Mouse (Mus musculus): ENCODE measurements around the gene Hddc3. TPM values are rescaled to one million over a fixed set of nuclear protein-coding genes. Genes with fewer than 3 reads are reported as not detected.

Hddc3 gene
- polyA plus RNA-seq (2015; fragmentation: Illumina TruSeq; extraction: RNeasy Lipid Tissue Mini Kit (QIAGEN cat#74804); ENCODE audit: insufficient read depth, low replicate concordance): 21.5 TPM

GRCm38 (mm10) chr7:80342858-80343257 is at the start of gene Hddc3:
TSS of gene Hddc3 (plus strand) at chr7:80343104.

DNA sequence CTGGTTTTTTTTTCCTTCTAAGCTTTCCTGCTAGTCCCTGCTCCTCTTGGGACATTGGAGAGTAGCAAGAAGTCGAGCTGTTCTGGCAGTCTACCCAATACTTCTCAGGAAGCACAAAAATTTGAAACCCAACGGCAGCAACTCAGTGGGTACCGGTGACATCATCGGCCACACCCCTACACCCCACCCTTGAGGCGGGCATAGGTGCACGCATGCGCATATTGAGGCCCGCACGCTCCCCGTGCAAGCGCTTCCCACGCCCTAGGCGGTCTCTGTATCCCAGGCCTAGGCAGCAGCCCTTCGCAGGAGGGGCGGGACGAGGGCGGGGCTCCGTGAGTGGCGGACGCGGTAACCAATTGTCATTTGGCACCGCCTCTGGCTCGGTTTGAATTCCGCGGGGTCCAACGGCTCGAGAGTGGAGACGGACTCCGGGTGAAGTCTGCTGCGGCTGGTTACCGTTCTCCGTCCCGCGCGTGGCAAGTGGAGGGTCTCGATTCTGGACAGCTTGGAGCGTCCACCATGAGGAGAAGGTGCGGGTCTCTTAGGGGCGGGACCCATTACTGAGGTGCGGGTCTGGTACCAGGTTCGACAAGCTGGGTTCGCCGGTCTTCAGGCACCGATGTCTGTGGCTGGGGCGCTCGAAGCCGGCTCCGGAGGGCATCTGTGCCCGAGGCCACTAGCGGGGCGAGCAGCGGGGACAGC is 48.7 kb upstream of the Hddc3 start, which contains the start of gene Prc1:
Gene Prc1, plus strand, starts transcription at position 389 of the 702 bp plus-strand sequence.

GRCm38 (mm10) chr7:80324043-80324815 is 18.7 kb upstream of the Hddc3 start, which contains the start of gene Rccd1:
TSS of gene Rccd1 (minus strand) at chr7:80324454.

DNA sequence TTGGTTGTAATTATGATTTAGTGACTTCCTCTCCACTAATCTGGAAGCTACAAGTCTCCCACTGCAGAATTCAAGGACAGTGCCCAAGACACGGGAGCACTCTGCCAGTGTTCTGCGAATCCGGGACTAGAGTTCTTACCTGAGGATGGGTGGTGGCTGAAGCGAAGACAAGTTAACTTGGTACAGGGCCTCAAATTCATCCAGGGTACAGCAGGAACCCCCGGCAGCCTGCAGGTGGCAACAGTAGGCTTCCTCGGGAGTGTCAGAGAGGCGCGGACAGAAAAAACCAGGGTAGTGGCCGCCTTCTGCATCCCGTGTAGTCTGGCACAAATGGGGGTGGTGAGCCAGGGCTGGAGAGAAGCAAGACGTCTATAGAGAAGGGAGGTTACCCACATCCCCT is 2.1 kb upstream of the Hddc3 start, which contains the start of gene Unc45a:
Gene Unc45a, minus strand, starts transcription at position 213 of the 400 bp plus-strand sequence.

DNA sequence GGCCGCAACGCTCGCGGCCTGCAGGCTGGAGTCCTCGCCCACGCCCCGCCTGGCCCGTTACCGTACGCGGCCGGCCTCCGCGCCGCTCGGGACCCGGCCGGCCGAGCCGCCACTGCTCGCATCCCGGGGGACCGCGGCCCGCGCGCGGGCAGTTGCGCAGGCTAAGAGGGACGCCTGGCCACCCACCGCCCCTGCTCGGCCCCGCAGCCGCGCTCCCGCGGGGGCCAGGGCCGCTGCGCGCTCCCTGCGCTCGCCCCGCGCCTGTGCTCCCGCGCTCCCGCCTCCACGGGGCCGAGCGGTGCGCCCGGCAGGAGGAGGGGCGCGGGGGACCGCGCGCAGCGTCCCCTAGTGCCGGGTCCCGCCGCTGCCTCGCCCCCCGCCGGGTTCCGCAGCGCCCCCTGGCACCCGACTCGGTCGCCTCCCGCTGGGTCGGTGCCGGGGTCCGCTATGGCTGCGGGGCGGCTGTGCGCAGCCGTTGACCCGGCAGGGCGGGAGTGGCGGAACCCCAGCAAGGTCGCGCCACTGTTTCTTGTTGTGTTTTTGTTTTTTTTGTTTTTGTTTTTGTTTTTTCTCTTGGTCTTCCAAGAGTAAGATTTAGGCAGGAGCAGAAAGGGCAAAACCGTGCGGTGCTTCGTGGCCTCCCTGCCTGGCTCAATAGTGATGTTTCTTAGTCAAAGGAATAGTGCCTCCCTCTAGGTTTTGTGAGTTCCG is 28.3 kb downstream of the Hddc3 start, which contains the start of gene Man2a2:
Gene Man2a2, minus strand, starts transcription at position 335 of the 711 bp plus-strand sequence.

DNA sequence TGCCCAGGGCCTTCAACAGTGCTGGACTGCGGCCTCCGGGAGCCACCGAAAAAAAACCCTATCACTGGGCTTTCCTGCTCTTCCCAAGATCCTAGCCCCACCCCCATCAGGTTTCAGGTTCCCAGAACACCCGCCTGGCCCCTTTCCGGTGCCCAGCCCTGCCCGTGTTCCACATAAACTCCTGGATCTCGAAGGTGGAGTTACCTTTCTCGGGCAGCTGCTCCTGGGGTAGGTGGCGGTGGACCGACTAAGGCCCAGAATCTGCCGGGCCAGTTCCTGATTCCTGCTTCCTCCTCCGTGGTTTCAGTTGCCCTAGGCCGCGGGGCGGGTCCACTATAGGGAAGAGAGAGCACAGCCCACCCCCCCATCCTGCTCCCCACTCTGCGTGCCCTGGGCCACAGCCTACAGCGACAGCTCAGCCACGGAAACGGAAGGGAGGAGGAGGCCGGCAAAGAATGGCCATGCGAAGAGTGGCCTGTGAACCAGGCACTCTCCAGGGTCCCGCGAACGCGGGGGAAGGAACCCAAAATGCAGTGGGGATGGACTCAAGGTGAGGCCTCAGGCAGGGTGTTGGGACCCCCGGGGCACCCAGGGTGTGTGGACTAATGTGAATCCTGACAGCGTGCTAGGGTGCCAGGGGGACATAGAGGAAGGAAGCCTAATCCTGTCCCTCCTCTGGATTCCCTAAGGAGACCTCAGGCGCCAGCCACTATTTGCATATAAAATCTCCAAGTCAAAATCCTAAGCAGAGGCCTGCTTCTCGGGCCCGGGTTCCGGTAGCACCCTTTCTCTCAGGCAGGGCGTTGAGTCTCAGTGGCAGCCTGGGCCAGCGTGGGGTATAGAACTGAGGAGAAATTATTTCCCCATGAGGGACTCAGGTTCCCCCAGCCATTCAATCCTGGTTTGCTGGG is 45.0 kb downstream of the Hddc3 start, which contains the start of gene Fes:
Gene Fes, minus strand, starts transcription at position 314 of the 911 bp plus-strand sequence.

Other genes with a start within 250 kb of the Hddc3 start
- 27.1 TPM for gene Idh2, start 227.7 kb upstream of the Hddc3 start, polyA plus RNA-seq (2015; fragmentation: Illumina TruSeq; extraction: RNeasy Lipid Tissue Mini Kit (QIAGEN cat#74804); ENCODE audit: insufficient read depth, low replicate concordance)
- gene Sema4b, start 156.3 kb upstream of the Hddc3 start, polyA plus RNA-seq (2015; fragmentation: Illumina TruSeq; extraction: RNeasy Lipid Tissue Mini Kit (QIAGEN cat#74804); ENCODE audit: insufficient read depth, low replicate concordance): 27.9 TPM
- 110 TPM for gene Cib1, start 110.3 kb upstream of the Hddc3 start, polyA plus RNA-seq (2015; fragmentation: Illumina TruSeq; extraction: RNeasy Lipid Tissue Mini Kit (QIAGEN cat#74804); ENCODE audit: insufficient read depth, low replicate concordance)
- 3.4 TPM for gene Gdpgp1, start 110.2 kb upstream of the Hddc3 start, polyA plus RNA-seq (2015; fragmentation: Illumina TruSeq; extraction: RNeasy Lipid Tissue Mini Kit (QIAGEN cat#74804); ENCODE audit: insufficient read depth, low replicate concordance)
- 0.23 TPM for gene Ttll13, start 96.7 kb upstream of the Hddc3 start, polyA plus RNA-seq (2015; fragmentation: Illumina TruSeq; extraction: RNeasy Lipid Tissue Mini Kit (QIAGEN cat#74804); ENCODE audit: insufficient read depth, low replicate concordance)
- 35.1 TPM for gene Ngrn, start 81.9 kb upstream of the Hddc3 start, polyA plus RNA-seq (2015; fragmentation: Illumina TruSeq; extraction: RNeasy Lipid Tissue Mini Kit (QIAGEN cat#74804); ENCODE audit: insufficient read depth, low replicate concordance)
- 18.0 TPM for gene Vps33b, start 73.5 kb upstream of the Hddc3 start, polyA plus RNA-seq (2015; fragmentation: Illumina TruSeq; extraction: RNeasy Lipid Tissue Mini Kit (QIAGEN cat#74804); ENCODE audit: insufficient read depth, low replicate concordance)
- 24.4 TPM for gene Prc1, start 48.7 kb upstream of the Hddc3 start, polyA plus RNA-seq (2015; fragmentation: Illumina TruSeq; extraction: RNeasy Lipid Tissue Mini Kit (QIAGEN cat#74804); ENCODE audit: insufficient read depth, low replicate concordance)
- gene Rccd1, start 18.6 kb upstream of the Hddc3 start, polyA plus RNA-seq (2015; fragmentation: Illumina TruSeq; extraction: RNeasy Lipid Tissue Mini Kit (QIAGEN cat#74804); ENCODE audit: insufficient read depth, low replicate concordance): 39.0 TPM
- 16.0 TPM for gene Unc45a, start 2.1 kb upstream of the Hddc3 start, polyA plus RNA-seq (2015; fragmentation: Illumina TruSeq; extraction: RNeasy Lipid Tissue Mini Kit (QIAGEN cat#74804); ENCODE audit: insufficient read depth, low replicate concordance)
- gene Man2a2, start 28.3 kb downstream of the Hddc3 start, polyA plus RNA-seq (2015; fragmentation: Illumina TruSeq; extraction: RNeasy Lipid Tissue Mini Kit (QIAGEN cat#74804); ENCODE audit: insufficient read depth, low replicate concordance): 42.3 TPM
- 16.4 TPM for gene Fes, start 44.8 kb downstream of the Hddc3 start, polyA plus RNA-seq (2015; fragmentation: Illumina TruSeq; extraction: RNeasy Lipid Tissue Mini Kit (QIAGEN cat#74804); ENCODE audit: insufficient read depth, low replicate concordance)
- 10.5 TPM for gene Furin, start 62.3 kb downstream of the Hddc3 start, polyA plus RNA-seq (2015; fragmentation: Illumina TruSeq; extraction: RNeasy Lipid Tissue Mini Kit (QIAGEN cat#74804); ENCODE audit: insufficient read depth, low replicate concordance)
- 13.8 TPM for gene Blm, start 192.0 kb downstream of the Hddc3 start, polyA plus RNA-seq (2015; fragmentation: Illumina TruSeq; extraction: RNeasy Lipid Tissue Mini Kit (QIAGEN cat#74804); ENCODE audit: insufficient read depth, low replicate concordance)